Mouse (Mus musculus) kidney, postnatal 0 days (tissue): Measurements from ENCODE around the gene Hc. TPM values are rescaled to one million over a fixed set of nuclear protein-coding genes. Genes with fewer than 3 reads are reported as not detected.

Source experiments
- ATAC-seq: fragments of 200-750 bp; cut with Nextera tagmentation; replicated peaks from 2 replicates; pipeline ENCODE4 v1.8.0; 2017; ENCODE audit warnings: low read depth, moderate number of reproducible peaks, moderate TSS enrichment, moderate library complexity; ENCODE audit not compliant: low FRiP score
- DNase-seq: peaks from one replicate; pipeline ENCODE4 v3.0.0-alpha.2; 2016; ENCODE audit warnings: low spot score
- H3K27ac ChIP-seq: fragments of 300-500 bp; sonication (generic); 2 replicates; pipeline ENCODE4 v1.5.1; 2014; ENCODE audit warnings: mild to moderate bottlenecking
- H3K27me3 ChIP-seq: fragments of 300-500 bp; sonication (generic); 2 replicates; pipeline ENCODE4 v1.6.1; 2014; ENCODE audit warnings: low read length, mixed read lengths; ENCODE audit not compliant: insufficient read depth
- H3K36me3 ChIP-seq: fragments of 300-500 bp; sonication (generic); 2 replicates; pipeline ENCODE4 v1.6.1; 2014; ENCODE audit warnings: low read length, mixed read lengths; ENCODE audit not compliant: insufficient read depth
- H3K4me1 ChIP-seq: fragments of 300-500 bp; sonication (generic); replicated peaks from 2 replicates; pipeline ENCODE4 v1.6.1; 2014; ENCODE audit warnings: antibody characterized with exemption, low read length, mixed read lengths; ENCODE audit not compliant: insufficient read depth
- H3K4me2 ChIP-seq: fragments of 300-500 bp; sonication (generic); 2 replicates; pipeline ENCODE4 v1.6.1; 2014; ENCODE audit warnings: mild to moderate bottlenecking, low read length, moderate library complexity, mixed read lengths
- H3K4me3 ChIP-seq: fragments of 300-500 bp; sonication (generic); replicated peaks from 2 replicates; pipeline ENCODE4 v1.5.1; 2014; ENCODE audit warnings: low read depth, low read length
- H3K9ac ChIP-seq: fragments of 300-500 bp; sonication (generic); 2 replicates; pipeline ENCODE4 v1.6.1; 2014; ENCODE audit warnings: low read depth, low read length
- H3K9me3 ChIP-seq: fragments of 300-500 bp; sonication (generic); replicated peaks from 2 replicates; pipeline ENCODE4 v1.6.1; 2016; ENCODE audit warnings: low read length, inconsistent platforms, mixed read lengths
- CTCF ChIP-seq: IDR thresholded peaks from 2 replicates; pipeline ENCODE4 v1.5.1; 2016; ENCODE audit warnings: antibody characterized with exemption, low read depth, mild to moderate bottlenecking, moderate library complexity
- WGBS: fragments of 180-500 bp; shearing (Covaris S2); extraction: QIAGEN DNeasy Blood & Tissue Kit; methylation state at CpG from one replicate; pipeline ENCODE4 v1.1.7; 2014; 5-methylcytosine and 5-hydroxymethylcytosine counted together
- polyA plus RNA-seq: library from polyadenylated mRNA; unstranded; fragments of >200 nt; fragmentation: Nextera tagmentation; extraction: Ambion mirVana; gene quantifications from 2 replicates; pipeline ENCODE4 v1.2.1, GENCODE M21; 2015

The Hc gene
- polyA plus RNA-seq, 1 experiment from 2014 or later, result 0.16 TPM

DNA sequence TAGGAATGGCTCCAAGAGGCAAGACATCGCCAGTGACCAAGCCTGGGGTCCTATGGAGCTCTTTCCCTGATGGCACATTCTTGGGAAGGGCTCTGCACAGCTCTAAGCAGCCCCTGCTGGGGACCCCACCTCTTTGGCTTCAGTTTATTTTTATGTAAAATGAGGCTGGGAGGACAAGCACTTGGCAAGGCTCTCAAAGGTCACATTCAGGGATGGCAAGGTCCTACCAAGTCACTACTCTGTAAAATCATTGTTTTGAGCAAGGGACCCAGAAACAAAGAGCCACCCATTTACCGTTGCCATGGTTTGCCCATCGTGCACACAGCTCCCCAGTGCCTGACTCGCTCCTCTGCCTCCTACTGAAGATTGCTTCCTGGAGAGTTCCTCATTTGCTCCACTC lies 115.2 kb downstream of the Hc start:
- no peak for ATAC-seq
- H3K36me3 ChIP-seq, result no peaks in the 10 kb centered on the region

DNA sequence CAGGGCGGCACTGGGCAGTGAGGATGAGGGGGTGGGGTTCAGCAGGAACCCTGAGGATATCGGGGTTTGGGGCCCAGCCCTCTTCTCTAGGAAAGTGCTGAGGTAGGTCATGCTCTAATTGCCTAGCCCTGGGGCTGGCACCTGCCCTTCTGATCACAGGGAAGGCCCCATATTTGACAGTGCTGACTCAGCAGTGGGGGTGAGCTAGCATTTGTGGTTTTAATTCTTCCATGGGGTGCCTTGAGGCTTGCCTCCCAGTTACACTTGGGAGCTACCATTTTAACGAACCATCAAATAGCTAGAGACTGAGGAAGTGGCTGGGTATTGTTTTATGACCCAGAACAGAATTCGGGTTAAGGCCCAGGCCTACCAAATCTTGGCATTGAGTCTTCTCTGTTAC lies 115.7 kb downstream of the Hc start:
- no peak for TF ChIP-seq CTCF
- no peak overlapping the region for H3K27ac ChIP-seq

More for the DNA sequence above, 115.2 kb downstream of the Hc start:
- H3K9ac ChIP-seq, result no peak overlapping the region
- no peaks in the 10 kb centered on the region for H3K9me3 ChIP-seq
- DNase-seq, result no peak
- H3K27ac ChIP-seq, result no peak overlapping the region
- H3K27me3 ChIP-seq, result no peaks in the 10 kb centered on the region
- 64% methylated on average over 4 of the region's 4 CpGs for WGBS
- TF ChIP-seq CTCF, result no peak
- H3K4me1 ChIP-seq, result no peaks in the 10 kb centered on the region
- no peak overlapping the region for H3K4me2 ChIP-seq
- no peak overlapping the region for H3K4me3 ChIP-seq

DNA sequence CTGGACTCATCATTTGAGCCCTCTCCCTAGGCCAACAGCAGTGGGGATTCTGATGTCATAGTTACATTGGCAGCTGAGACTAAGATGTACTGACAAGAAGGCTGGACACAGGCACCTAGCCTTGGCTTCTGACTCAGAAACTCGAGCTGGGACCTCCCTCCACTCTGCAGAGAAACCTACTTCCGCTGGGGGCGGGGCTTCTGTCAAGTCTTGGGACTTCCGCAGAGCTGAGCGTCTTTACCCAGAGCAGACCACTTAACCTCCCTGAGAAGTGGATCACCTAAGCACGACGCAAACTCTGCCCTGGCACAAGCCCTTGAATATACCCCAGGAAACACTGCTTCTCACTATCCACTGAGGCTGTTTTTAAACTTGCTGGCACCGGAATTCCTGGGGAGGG lies 116.5 kb downstream of the Hc start:
- no peak overlapping the region for H3K9ac ChIP-seq
- DNase-seq, result peak; percentile 46
- 25% methylated on average over 8 of the region's 8 CpGs for WGBS

More for the DNA sequence above, 115.7 kb downstream of the Hc start:
- no peaks in the 10 kb centered on the region for H3K36me3 ChIP-seq
- no peak for ATAC-seq
- no peaks in the 10 kb centered on the region for H3K4me1 ChIP-seq
- H3K4me3 ChIP-seq, result no peak overlapping the region
- no peak overlapping the region for H3K4me2 ChIP-seq
- no peaks in the 10 kb centered on the region for H3K27me3 ChIP-seq
- 60% methylated on average over 4 of the region's 4 CpGs for WGBS
- no peak for DNase-seq
- H3K9ac ChIP-seq, result no peak overlapping the region
- no peaks in the 10 kb centered on the region for H3K9me3 ChIP-seq

DNA sequence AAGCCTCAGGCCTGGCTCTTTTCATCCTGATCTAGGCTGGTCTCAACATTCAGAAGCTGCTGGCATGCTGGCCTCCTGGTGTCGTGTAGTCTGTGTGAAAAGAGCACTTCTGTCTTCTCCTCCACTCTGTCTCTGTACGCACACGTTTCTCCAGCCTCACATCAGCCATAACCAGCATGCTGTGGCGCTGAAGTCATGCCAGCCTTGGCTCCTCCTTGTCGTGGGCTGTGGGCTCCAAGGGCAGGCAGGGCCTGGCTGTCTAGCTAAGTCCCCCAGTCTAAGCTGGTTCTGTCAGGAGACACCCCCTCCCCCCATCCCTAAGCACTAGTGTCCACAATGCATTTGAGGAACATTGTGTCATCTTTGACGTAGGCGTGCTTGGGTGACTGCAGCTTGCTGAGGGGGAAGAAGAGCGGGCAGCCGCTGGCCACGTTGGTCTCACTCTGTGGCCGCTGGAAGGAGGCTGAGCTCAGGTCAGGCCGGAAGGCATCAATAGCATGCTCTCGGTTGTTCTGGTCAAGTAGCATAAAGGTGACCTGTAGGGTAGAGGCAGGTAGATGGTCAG lies 117.6 kb downstream of the Hc start:
- ATAC-seq, result no peak; the same call in 1 of the 2 replicates
- Histone ChIP-seq H3K9ac (no peak overlapping the region), H3K9me3 (no peaks in the 10 kb centered on the region), H3K27me3 (no peaks in the 10 kb centered on the region), H3K27ac (no peak overlapping the region), H3K36me3 (no peaks in the 10 kb centered on the region), H3K4me1 (peaks cover 4% of the 10 kb centered on the region; the same call in 1 of the 2 replicates), H3K4me3 (no peak overlapping the region), H3K4me2 (no peak overlapping the region)
- DNase-seq, result no peak
- TF ChIP-seq CTCF, result no peak
- 51% methylated on average over 13 of the region's 13 CpGs for WGBS

More for the DNA sequence above, 116.5 kb downstream of the Hc start:
- TF ChIP-seq CTCF, result no peak
- Histone ChIP-seq H3K9me3 (no peaks in the 10 kb centered on the region), H3K4me2 (no peak overlapping the region), H3K4me1 (no peaks in the 10 kb centered on the region), H3K27ac (no peak overlapping the region), H3K36me3 (no peaks in the 10 kb centered on the region), H3K4me3 (no peak overlapping the region), H3K27me3 (no peaks in the 10 kb centered on the region)
- ATAC-seq, result no peak

DNA sequence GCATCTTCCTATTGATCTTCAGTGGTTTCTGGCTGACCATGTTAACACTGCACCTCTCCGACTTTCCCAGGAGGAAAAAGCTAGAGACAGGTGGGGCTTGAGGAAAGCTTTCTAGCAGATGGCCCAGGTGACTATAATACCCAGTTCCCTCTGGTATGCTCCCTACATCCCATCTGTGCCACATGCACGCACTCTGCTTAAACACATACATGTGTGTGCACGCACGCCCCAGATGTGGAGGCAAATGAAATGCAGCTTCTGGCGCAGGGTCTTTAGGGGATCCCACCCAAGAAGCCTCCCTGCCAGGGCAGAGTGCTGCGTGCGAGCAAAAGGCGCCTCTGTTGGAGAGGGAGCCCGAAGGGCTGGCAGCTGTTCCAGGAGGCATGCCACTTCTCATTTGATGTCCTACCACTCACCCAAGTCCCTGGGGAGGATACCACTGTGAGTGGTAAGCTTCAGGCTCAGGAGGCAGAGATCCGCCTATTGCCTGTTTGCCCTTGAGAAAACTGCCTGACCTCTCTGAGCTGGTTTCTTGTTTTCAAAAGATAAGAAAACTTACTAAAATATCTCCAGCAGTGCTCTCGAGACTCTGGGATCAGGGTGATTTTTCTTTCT lies 120.1 kb downstream of the Hc start:
- DNase-seq (no peak), ATAC-seq (no peak)
- H3K4me3 ChIP-seq, result no peak overlapping the region
- 80% methylated on average over 11 of the region's 11 CpGs for WGBS
- H3K9ac ChIP-seq, result no peak overlapping the region
- H3K27me3 ChIP-seq, result no peaks in the 10 kb centered on the region
- H3K4me1 ChIP-seq, result peaks cover 7% of the 10 kb centered on the region; the same call in 1 of the 2 replicates
- H3K36me3 ChIP-seq, result no peaks in the 10 kb centered on the region
- no peak for TF ChIP-seq CTCF
- H3K27ac ChIP-seq, result no peak overlapping the region
- no peak overlapping the region for H3K4me2 ChIP-seq
- no peaks in the 10 kb centered on the region for H3K9me3 ChIP-seq

DNA sequence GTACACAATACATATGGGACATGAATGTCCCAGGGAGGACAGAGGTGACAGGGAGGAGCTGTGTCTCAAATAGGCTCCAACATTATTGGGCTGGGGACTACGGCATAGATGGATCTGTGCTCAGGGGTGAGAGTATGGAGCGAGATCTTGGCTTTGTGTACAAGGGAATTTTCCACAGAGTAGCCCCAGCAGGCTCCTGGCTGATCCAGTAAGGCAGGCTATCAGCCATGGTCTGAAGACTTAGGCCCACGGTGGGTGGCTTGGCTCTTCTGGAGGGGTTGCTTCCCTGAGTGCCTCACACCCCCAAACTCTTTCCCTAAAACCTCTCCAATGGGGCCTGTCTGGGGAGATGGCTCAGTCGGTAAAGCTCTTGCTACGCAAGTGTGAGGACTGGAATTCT lies 121.0 kb downstream of the Hc start:
- Histone ChIP-seq H3K4me2 (no peak overlapping the region), H3K36me3 (no peaks in the 10 kb centered on the region), H3K4me3 (no peak overlapping the region), H3K9me3 (no peaks in the 10 kb centered on the region), H3K27me3 (no peaks in the 10 kb centered on the region), H3K27ac (no peak overlapping the region), H3K4me1 (peaks cover 7% of the 10 kb centered on the region; the same call in 1 of the 2 replicates), H3K9ac (no peak overlapping the region)
- DNase-seq, result no peak
- ATAC-seq, result no peak
- TF ChIP-seq CTCF, result no peak
- WGBS, result 85% methylated on average over 5 of the region's 5 CpGs
